Mouse (Mus musculus) olfactory bulb, adult 2 months (tissue): ENCODE results near the gene Nhlh1. TPM values are rescaled to one million over a fixed set of nuclear protein-coding genes. Genes with fewer than 3 reads are reported as not detected.

Source experiments
- H3K27ac ChIP-seq: fragments of 200-500 bp; 2 replicates; pipeline ENCODE4 v1.5.1; 2012; ENCODE audit warnings: low read depth, low read length; ENCODE audit not compliant: insufficient read depth
- H3K4me1 ChIP-seq: fragments of 200-500 bp; 2 replicates; pipeline ENCODE4 v1.6.1; 2012; ENCODE audit warnings: low read length; ENCODE audit not compliant: control insufficient read depth, insufficient read depth
- H3K4me3 ChIP-seq: fragments of 200-500 bp; 2 replicates; pipeline ENCODE4 v1.5.1; 2012; ENCODE audit warnings: mild to moderate bottlenecking, low read depth, low read length, moderate library complexity; ENCODE audit not compliant: insufficient read depth
- CTCF ChIP-seq: fragments of 200-500 bp; IDR thresholded peaks from 2 replicates; pipeline ENCODE4 v1.5.1; 2012; ENCODE audit warnings: low read depth, mild to moderate bottlenecking, low read length, moderate library complexity; ENCODE audit not compliant: insufficient read depth
- POLR2A ChIP-seq: fragments of 200-500 bp; IDR thresholded peaks from 2 replicates; pipeline ENCODE4 v1.6.1; 2012; ENCODE audit warnings: mild to moderate bottlenecking, low read depth, low read length, moderate library complexity; ENCODE audit not compliant: insufficient read depth
- WGBS: fragments of 180-500 bp; shearing (Covaris S2); methylation state at CpG from one replicate; pipeline ENCODE4 v1.1.7; 2018; 5-methylcytosine and 5-hydroxymethylcytosine counted together
- polyA plus RNA-seq: library from polyadenylated mRNA; stranded (reverse); fragments of >200 nt; gene quantifications from 2 replicates; pipeline ENCODE4 v1.2.4, GENCODE M21; 2012; ENCODE audit warnings: low replicate concordance; ENCODE audit not compliant: missing spikeins, insufficient read depth, insufficient read length

Gene Nhlh1
- not detected in 2 replicates for polyA plus RNA-seq

- 30% methylated on average over 2 of the region's 2 CpGs for WGBS
- TF ChIP-seq POLR2A (no peak), CTCF (no peak)
Measured at GRCm38 (mm10) chr1:172057491-172057921, at the start of gene Nhlh1. Gene Nhlh1 (minus strand): TSS chr1:172057573.

GRCm38 (mm10) chr1:172105101-172105500 is 47.7 kb upstream of the Nhlh1 start:
- Histone ChIP-seq H3K4me3 (no peak overlapping the region), H3K27ac (no peak overlapping the region), H3K4me1 (no peaks in the 10 kb centered on the region)
- TF ChIP-seq POLR2A (no peak), CTCF (no peak)
- WGBS: 62% methylated on average over 11 of the region's 11 CpGs

More at GRCm38 (mm10) chr1:172057491-172057921, at the start of gene Nhlh1:
- no peak within 1 kb of the TSS for H3K4me3 ChIP-seq
- peaks cover 7% of the 10 kb centered on the region for H3K4me1 ChIP-seq
- no peak within 1 kb of the TSS for H3K27ac ChIP-seq

DNA sequence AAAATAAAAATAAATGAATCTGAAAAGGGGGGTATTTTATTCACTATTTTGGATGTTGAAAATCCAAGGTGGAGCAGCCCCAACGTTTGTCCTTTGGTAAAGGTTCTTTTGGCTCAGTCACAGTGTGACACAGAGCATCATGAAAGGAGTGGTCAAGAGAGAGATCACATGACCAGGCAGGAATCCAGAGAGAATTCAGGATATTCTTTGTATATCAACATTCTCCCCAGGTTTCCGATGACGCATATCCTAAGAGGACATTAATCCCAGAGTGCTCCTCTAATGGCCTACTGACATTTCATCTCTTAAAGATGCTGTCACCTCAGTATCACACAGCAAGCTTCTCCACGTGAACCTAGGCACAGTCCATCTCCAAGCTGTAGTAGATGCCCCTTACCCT is 46.2 kb upstream of the Nhlh1 start:
- H3K4me3 ChIP-seq: no peak overlapping the region
- no peak for TF ChIP-seq POLR2A
- TF ChIP-seq CTCF: no peak
- no peaks in the 10 kb centered on the region for H3K4me1 ChIP-seq
- no peak overlapping the region for H3K27ac ChIP-seq
- WGBS: 75% methylated on average over 4 of the region's 4 CpGs

- Histone ChIP-seq H3K27ac (no peak overlapping the region), H3K4me1 (no peaks in the 10 kb centered on the region), H3K4me3 (no peak overlapping the region)
- 47% methylated on average over 6 of the region's 6 CpGs for WGBS
- TF ChIP-seq POLR2A: no peak
- no peak for TF ChIP-seq CTCF
Measured at GRCm38 (mm10) chr1:172099325-172100033, 42.1 kb upstream of the Nhlh1 start.

DNA sequence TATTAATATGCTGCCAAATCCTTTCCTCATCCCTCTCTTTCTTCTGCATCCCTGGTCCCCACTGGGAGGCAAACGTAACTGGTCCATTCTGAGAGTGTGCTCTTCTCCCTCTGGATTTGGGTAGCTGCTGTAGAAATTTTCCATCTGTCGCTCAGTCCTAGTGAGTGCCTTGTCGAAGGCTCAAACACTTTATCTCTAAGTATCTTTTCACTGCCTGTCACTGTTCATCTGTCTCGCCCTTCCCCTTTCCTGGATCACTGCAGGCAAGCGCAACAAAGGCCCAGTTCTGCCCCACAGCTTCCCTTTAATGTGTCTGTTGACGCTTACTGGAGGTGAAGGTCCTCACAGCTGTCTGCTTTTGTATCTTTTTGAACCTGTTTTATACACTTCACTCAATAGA is 37.8 kb upstream of the Nhlh1 start:
- 71% methylated on average over 6 of the region's 6 CpGs for WGBS
- TF ChIP-seq CTCF (no peak), POLR2A (no peak)
- Histone ChIP-seq H3K4me1 (no peaks in the 10 kb centered on the region), H3K27ac (no peak overlapping the region), H3K4me3 (no peak overlapping the region)

DNA sequence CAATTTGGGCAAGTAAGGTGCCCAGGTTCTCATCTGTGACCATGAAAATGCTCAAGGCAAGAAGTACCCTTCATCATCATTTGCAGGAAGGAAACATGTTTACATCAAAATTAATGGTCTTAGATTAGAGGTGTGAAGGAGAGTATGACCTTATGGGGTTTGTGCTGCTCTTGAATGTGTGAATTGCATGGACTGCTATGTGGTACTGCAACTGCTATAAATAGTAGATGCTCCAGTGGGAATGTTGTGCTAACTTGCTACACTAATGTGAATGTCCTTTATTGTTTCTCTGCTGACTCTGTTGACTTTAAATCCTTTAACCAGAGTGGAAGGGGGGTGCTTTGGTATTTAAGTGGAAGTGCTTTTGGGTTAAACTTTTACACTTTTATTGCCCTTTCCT is 36.9 kb upstream of the Nhlh1 start:
- Histone ChIP-seq H3K4me3 (no peak overlapping the region), H3K4me1 (no peaks in the 10 kb centered on the region), H3K27ac (no peak overlapping the region)
- TF ChIP-seq CTCF (no peak), POLR2A (no peak)

DNA sequence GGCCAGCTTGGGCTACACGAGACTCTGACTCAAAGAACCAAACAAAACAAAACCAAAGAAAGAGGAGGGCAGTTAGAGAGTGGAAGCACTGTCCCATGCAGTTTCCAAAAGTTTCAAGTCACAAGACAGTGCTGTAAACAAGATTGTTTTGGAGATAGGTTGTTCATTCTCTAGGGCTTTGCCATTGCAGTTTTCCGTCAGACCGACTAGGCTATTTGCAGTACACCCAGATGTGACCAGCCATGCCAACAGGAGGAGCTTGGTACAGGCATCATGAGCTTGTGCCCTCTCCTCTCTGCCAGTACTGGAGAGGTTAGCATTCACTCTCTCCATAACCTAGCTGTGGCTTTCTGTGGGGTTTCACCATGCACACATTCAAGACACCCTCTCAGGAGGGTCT is 36.1 kb upstream of the Nhlh1 start:
- TF ChIP-seq CTCF (no peak), POLR2A (no peak)
- H3K4me1 ChIP-seq: no peaks in the 10 kb centered on the region
- 31% methylated on average over 3 of the region's 3 CpGs for WGBS

DNA sequence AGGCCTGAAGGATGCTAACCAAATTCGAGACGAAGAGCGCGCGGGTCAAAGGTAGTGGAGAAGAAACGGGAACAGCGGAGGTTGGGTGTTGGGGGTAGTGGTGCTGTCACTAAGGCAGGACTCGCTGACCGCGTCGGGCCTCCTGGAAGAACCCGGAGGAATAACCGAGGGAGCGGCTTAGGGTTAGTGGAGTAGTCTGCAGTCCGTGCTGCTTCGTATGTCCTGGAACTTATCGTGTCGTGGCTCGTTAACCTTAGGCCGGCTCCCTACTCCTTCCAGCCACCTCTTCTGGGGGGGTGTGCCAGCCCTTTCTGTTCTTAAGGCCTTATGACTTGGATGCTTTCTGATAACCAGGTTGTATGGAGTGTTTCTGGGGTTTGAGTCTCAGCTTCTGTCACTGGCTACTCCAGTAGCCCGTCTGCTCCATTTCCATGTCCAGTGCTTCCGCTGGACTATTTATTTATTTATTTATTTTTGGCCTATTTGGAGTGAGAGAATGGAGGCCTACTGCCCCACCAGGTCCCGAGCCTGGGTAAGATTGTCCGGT is 25.6 kb upstream of the Nhlh1 start:
- Histone ChIP-seq H3K27ac (no peak overlapping the region), H3K4me1 (peaks cover 4% of the 10 kb centered on the region; the same call in 1 of the 2 replicates), H3K4me3 (peak overlapping the region; percentile 84)
- WGBS: 1% methylated on average over 24 of the region's 24 CpGs
- TF ChIP-seq CTCF: no peak
- no peak for TF ChIP-seq POLR2A

More for the DNA sequence above, 36.1 kb upstream of the Nhlh1 start:
- Histone ChIP-seq H3K4me3 (no peak overlapping the region), H3K27ac (no peak overlapping the region)

GRCm38 (mm10) chr1:172082101-172082898 is 24.9 kb upstream of the Nhlh1 start, which contains the start of the genes Copa and Ncstn:
Gene Copa (plus strand): TSS chr1:172082529.
Gene Ncstn (minus strand): TSS chr1:172082795.
- WGBS: under 1% methylated on average over 40 of the region's 40 CpGs
- Histone ChIP-seq H3K4me3 (peak within 1 kb of the TSS; percentile 84), H3K27ac (peak within 1 kb of the TSS; percentile 91), H3K4me1 (peaks cover 4% of the 10 kb centered on the region; the same call in 1 of the 2 replicates)
- 0 out of 2 replicates have a peak, but pooled peaks have one; percentile 44 for TF ChIP-seq POLR2A
- peak; percentile 7; the same call in 1 of the 2 replicates for TF ChIP-seq CTCF
